Mouse (Mus musculus) layer of hippocampus, adult 9-11 months (tissue): ENCODE data around the gene Ncbp2.
"Not testable (repeated sequence)": the region's sequence is repeated elsewhere in the genome, so short reads cannot be mapped to it uniquely, and the experiment has no call there.

Source experiments
- DNase-seq: peaks from one replicate; pipeline ENCODE4 v3.0.0; 2022

The Ncbp2 gene

DNA sequence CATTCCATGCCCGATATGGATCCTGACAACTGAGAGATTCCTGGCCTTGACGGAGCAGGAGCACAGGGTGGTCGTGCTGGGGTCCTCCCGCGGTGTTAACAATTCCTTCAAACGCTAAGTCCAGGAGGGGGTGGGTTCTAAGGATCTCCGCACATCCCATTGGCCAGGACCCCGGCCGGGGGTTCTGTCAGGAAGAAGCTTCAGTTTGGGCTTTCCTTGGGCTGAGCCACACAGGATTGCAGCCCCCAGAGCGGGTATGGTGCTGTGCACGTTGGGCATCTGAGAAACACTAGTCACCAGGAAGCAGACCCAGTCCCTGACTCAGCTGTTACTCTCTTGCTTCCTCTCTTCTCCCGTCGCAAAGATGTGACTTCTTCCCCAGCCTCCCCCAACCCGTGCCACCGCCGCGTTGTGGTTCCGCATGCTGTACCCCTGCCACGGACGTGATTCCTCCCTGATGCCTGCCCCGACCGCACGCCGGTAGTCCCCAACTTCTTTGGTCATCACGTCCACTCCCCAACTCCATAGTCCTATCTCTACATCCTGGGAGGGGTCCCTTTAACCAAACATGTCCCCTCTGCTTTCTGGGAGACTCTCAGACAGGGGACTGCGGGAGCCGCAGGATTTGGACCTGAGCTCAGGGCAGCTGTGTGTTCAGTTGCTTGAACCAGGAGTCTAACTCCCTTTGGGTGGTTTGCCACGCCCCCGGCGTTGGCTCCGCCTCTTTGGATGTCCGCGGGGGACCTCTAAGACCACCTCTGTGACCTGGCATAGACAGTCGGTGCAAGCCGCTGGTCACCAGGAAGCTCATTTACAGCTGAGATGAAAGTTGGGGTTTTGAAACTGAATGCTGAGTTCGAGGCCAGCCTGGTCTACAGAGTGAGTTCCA is 13.0 kb upstream of the Ncbp2 start:
- DNase-seq: no peak

DNA sequence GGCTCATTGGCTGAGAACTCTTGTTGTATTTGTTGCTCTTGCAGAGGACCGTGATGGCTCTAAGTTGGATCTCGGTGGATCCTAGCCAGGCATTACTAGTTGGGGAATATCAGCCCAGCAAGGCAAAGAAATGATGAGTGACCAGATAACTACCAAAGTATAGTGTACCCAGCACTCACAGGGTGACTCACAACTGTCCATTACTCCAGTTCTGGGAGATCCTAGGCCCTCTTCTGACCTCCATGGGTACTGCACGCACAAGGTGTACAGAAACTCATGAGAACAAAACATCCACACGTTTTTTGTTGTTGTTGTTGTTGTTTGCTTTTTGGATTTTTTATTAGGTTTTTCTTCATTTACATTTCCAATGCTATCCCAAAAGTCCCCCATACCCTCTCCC is 11.7 kb upstream of the Ncbp2 start:
- DNase-seq: no peak

DNA sequence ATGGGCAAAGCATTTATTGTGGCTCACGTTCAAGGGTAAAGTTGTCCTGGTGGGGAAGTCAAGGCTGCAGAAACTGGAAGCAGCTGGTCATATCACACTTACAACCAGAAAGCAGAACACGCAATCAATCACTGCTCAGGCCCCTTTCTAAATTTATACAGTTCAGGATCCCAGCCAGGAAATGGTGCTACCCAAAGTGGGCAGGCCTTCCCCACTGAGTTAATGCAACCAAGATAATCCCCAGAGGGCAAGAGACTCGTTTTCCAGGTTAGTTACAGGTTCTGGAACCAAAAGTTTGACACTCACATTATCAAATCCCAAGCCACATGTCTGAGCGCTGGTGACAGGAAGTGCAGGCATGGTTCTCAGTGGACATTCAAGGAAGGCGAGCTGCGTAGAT is 9.5 kb upstream of the Ncbp2 start:
- no peak for DNase-seq

DNA sequence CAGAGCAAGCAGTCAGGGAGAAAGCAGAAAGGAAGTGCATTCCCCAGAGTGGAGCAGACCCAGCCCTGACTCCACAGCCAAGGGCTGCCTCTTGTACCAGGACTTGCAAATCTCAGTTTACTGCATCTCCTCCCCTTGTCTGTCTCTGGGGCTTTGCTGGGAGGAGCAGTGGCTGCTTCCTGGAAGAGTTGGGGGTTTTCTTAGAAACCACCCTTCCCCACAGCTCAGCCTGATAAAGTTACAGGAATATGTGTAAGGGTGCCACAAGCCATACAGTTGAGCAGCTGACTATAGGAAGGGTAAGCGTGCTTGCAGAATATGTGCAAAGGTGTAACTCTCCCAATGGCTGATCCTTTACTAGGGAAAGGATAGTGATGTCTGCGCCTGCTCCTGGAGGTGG is 7.7 kb upstream of the Ncbp2 start:
- no peak for DNase-seq

DNA sequence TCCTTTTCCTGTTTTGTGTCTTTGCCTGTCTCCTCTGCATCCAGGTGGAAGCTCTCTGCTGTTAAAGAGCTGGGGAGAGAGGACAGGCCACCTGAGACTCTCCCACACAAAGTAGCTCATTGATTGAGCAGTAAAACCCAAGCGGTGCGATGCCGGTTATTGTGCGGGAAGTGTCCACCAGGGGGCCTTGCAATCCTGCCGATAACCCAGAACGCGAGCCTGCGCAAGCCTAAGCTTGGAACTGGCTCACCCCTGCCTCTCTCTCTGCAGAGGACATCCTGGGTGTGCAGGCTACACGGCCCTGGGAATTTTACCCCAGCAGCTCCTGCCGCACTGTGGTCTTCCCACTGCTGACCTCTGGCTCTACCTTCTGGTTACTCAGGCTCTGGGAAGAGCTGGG is 4.3 kb upstream of the Ncbp2 start:
- DNase-seq: peak; percentile 79

DNA sequence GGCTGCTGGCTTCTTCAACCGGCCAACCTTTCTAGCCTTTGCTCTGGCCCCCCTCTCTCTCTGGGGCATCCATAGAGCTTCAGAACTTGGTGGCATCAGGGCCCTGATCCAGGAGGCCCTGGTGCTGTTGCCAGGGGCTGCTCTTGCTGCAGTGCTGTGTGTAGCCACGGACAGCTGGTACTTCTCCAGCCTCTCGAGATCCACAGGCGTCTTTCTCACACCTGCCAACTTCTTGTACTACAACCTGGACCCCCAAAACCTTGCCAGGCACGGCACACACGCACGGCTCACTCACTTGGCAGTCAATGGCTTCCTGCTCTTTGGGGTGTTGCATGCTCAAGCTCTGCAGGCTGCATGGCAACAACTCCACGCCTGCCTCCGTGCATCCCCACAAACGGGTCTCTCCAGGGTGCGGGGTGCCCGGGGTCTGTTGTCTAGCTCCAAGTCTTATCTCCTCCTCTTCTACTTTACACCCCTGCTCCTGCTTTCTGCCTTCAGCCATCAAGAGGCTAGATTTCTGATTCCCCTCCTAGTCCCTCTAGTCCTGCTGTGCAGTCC is 3.5 kb upstream of the Ncbp2 start:
- peak; percentile 30 for DNase-seq

DNA sequence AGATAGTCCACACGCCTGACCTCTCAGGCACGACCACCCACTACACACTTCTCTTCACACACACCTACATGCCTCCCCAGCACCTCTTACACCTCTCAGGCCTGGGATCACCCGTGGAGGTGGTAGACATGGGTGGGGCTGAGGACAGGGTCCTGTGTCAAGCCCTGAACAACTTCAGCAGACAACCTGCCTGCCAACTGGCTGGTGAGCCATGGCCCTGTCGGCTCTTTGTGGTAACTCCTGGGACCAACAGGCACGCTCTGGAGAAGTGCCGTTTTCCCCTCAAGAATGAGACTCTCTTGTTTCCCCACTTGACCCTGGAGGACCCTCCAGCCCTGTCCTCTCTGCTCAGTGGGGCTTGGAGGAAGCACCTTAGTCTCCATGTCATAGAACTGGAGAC is 2.9 kb upstream of the Ncbp2 start:
- DNase-seq: no peak

DNA sequence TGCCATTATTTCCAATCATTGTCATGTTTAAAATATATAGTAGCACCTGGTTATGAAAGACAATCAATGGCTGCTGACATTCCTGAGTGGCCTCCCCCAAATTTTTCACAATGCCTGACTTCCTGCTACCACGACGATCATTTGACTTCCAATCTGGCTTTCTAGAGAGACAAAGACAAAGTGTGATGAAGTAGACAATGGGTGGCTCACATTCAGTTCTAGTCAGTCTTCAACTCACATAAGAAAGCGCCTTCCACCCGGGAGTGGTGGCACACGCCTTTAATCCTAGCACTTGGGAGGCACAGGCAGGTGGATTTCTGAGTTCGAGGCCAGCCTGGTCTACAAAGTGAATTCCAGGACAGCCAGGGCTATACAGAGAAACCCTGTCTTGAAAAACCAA is 2.3 kb upstream of the Ncbp2 start:
- not testable (repeated sequence) for DNase-seq

DNA sequence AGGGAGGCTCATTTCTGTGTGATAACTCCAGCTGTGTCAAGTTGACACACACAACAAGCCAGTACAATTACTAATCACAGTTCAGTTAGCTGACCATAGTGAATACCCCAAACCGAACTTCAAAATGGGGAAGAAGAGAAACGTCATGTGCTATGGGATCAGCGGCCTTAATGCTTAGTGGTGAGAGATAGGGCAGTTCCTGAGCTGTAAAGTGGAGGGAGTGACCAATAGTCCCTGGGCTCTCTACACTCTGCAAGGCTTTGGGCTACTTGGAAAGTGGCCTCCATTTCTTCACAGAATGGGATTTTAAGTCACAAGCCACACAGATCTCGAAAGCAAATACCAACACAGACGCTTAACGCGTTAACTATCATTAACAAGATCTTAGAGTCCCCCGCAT is 980 bp upstream of the Ncbp2 start:
- no peak for DNase-seq

DNA sequence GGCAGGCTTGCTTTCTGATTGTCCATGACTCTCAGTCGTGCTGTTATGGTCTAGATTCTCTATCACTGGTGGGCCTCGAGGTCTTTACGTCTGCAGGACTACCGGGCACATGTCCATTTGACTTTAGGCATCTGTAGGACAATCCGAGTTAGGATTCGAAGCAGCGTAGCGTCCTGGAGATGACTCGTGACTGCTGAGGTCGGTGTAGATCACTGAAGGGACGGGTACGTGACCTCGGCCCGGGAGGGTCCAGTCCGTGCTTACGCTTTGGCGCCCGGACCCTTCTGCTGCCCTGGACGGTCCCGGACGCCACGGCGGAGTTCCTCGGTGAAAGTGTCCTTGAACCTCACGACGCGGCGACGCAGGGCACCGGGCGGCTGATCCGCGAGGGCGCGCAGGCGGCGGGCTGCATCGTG is 404 bp upstream of the Ncbp2 start:
- DNase-seq: no peak

DNA sequence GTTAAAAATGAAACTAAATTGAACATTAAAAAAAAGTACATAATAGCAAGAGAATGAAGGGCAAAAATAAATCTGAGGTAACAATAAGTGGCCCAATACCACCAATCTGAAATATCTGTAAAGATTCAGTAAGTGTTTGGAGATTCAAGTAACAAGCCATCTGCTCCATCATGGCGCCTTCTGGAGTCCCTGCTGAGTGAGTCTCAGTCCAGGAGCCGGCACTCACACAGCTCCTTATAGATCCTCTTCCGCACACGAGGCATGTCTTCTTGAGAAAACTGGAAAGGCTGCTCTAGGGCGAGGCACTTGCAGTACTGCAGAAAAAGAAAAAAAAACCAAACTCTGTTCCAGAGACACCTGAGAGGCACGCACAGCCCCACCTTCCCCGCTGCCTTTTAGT is 14.9 kb downstream of the Ncbp2 start:
- DNase-seq: peak; percentile 59

DNA sequence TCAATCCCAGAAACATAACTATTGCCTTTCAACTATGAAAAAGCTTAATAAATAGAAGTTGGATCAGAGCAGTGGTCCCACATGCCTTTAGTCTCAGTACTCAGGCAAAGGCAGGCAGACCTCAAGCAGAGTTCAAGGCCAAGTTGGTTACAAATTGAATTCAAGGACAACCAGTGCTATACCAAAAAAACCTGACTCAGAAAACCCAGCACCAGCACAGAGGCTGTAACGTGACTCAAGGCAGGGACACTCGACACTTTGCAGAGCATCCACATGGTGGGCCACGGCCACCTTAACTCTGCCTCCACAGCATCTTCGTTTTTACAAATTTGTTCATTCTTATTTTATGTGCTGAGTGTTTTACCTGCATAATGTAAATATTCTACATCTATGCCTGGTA is 26.9 kb downstream of the Ncbp2 start:
- DNase-seq: no peak

DNA sequence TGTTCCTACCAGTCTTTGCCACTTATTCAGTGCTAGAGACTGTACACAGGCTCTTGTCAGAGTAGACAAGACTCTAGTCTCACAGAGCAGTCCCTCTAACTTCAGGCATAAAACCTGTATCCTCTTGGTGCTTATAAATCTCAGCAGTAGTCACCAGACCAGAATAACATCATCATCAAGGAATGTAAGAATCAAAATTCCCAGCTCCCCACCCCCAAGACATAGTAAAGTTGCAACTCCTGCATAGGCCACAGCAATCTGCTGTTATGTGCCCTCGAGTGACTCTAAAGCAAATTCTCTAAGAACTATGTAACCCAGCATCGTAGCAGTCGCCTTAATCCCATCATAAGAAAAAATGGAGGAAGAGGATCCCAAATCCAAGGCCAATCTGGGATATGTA is 31.2 kb downstream of the Ncbp2 start:
- no peak for DNase-seq

DNA sequence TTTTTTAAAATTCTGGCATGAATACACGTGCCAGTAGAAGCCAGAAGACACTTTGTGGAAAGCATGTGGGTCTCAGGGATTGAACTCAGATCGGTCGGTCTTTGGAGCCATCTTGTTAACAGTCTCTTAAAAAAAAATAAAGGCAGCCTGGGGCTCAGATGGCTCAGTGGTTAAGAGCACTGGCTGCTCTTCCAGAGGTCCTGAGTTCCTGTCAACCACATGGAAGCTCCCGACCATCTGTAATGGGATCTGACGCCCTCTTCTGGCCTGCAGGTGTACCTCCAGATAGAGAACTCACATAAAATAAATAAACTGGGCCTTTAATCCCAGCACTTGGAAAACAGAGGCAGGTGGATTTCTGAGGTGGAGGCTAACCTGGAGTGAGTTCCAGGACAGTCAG is 32.6 kb downstream of the Ncbp2 start:
- DNase-seq: no peak

DNA sequence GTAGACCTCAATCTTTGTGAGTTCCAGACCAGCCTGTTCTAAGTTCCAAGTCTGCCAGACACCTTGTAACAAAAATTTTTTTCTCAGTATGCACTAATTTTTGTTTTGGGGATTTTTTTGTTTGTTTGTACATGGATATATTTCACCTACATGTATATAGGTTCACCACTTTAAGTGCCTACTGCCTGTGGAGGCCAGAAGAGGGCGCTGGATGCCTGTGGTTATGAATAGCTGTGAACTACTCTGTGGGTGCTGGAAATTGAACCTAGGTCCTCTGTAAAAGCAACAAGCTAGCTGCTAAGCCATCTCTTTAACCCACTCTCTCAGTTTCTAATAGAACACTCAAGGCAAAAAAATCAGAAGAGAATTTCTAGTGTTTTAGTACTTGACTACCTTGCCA is 43.7 kb downstream of the Ncbp2 start:
- no peak for DNase-seq

DNA sequence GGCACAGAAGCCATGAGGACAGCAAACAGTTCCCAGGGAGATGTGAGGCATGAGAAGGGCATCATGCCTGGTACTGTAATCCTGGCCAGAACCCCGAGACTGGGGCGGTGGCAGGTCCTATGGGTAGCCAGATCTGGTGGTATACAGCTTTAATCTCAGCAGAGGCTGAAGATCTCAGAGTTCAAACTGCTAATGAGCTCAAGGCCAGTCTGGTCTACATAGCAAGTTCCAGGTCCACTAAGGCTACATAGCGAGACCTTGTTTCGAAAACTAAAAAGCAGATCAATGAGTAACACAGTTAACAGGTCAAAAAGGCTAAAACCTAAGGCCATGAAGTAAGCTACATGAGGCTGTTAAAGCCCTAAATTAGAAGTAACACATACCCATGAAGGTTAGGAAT is 44.9 kb downstream of the Ncbp2 start:
- DNase-seq: no peak

DNA sequence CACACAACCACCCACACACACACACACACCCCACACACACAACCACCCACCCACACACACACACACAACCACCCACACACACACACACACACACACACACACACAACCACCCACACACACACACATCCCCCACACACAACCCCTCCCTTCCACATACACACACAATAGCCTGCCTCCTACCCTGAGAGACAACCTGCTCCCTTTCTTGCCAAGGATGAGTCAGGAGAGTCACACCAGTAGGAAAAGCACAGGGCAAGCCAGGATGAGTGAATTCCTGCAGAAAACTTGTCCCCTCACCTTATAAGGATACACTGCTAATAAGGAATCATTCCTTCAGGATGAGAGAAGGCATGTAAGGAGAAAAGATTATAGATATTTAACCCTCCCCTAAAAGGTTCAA is 45.6 kb downstream of the Ncbp2 start:
- DNase-seq: no peak

DNA sequence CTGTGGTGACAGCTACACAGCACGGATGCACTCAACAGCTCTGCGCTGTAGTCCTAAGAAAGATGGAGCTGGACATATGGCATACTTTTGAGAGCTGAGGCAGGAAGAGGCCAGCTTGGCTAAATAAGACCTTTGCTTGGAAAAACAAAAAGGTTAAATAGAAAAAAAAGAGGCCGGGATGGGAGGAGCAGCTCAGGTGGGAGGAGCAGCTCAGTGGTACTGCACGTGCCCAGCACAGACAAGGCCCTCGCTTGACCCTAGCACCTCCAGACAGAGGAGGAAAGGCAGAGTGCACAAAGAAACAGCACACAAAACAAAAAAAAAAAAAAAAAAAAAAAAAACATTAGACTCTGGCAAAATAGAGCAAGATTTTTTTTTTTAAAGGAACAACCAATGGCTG is 48.1 kb downstream of the Ncbp2 start:
- no peak for DNase-seq

DNA sequence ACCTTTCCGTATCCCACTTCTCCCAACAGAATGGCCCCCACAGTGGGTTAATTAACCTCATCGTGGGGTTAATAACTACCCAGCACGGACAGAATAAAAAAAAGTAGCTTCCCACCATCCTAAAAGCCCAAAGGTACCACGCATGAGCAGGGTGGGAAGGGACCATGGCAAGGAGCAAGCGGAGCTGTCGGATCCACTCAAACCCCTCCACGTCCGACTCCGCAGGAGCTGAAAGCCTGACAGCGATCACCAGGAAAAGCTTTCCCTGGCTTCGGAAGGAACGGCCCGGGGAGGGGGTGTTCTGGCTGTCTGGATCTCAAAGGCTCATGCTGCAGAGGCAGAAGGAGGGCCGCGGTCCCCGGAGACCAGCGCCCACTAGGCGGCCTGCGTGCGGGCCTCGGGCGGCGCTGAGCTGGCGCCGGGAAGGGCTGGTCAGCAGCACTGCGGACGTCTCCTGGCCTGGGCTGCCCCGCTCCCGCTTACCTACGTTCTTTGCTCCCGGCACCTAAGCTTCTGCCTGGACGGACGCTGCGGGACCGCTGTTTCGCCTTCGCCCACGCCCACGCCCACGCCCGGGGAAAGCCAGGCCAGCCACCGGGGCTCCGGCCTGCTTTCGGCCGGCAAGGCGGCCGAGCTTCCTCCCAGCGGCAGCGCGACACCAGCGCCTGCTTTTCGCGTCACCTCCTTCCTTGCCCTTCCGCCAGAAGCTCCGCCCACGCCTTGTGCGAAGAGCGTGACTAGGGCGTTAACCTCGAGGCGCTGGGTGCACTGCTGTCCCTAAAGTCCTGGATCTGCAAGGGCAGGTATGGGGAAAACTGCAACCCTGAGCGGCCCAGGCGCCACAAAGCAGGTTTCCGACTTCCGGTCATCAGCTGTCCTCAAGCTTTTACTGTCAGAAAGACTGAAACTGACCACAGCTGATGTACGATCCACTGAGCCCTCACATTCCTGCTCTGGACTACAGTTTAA is 54.5 kb downstream of the Ncbp2 start, which contains the start of gene Senp5:
TSS of gene Senp5 (minus strand) at position 779 of the 969 bp plus-strand sequence.
- DNase-seq: peak; percentile 93

DNA sequence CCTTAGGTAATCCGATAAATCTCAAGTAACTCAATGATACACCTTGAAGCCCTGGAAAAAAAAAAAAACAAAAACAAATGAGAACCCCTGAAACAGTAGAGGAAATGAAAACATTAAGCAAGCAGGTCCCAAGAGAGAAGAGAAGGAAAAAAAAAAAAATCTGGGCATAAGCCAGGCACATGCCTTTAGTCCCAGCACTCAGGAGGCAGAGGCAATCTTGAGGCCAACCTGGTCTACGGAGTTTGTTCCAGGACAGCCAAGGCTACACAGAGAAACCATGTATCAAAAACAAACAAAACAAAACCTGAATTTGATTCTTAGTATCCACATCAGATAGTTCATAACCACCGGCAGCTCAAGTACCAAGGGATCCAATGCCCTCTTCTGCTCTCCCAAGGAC is 56.4 kb downstream of the Ncbp2 start:
- DNase-seq: no peak

DNA sequence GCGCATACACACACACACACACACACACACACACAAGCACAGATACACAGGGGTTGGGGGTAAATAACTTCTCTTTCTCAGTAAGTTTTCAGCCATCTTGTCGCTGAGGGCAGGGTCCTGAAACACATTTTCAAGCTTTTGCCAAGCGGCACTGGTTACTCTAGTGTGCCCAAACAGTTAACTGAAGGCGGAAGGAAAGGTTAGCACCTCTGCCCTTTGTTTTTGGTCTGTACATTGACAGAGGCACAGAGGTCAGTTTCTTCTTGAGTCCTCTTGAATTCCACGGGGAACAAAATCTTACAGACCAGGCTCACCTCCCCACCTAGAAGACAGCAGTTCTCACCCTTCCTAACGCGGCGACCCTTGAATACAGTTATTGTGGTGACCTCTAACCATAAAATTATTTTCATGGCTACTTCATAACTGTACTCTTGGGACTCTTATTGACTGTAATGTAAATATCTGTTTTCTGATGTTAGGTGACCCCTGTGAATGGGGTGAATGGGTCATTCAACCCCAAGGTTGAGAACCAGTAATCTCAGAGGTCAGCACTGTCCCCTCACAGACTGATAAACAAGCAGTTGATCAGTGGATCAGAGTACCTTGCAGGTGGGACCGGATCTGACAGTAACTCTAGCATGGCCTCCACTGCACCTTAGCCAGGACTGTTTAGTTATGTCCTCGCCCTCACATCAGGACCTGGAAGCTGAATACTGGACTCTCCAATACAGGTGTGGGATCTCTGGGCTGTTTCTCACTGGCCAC is 60.4 kb downstream of the Ncbp2 start:
- no peak for DNase-seq

DNA sequence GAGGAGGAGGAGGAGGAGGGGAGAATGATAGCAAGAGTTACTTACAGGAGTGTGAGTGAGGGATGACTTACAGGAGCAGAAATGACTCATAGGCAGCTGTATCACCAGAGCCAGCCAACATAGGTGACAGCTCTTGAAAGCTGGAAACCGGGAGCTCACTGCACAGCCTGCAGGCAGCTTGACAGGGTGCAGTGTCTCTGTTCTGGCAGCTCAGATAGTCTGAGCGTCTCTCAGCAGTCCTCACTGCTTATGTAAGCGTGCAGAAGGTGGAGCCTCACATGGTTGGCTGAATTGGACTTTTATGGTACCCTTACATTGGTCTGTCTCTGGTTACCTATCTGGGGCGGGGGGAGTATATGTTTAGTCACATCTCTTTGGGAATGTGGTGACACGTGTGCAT is 61.6 kb downstream of the Ncbp2 start:
- DNase-seq: peak; percentile 59

DNA sequence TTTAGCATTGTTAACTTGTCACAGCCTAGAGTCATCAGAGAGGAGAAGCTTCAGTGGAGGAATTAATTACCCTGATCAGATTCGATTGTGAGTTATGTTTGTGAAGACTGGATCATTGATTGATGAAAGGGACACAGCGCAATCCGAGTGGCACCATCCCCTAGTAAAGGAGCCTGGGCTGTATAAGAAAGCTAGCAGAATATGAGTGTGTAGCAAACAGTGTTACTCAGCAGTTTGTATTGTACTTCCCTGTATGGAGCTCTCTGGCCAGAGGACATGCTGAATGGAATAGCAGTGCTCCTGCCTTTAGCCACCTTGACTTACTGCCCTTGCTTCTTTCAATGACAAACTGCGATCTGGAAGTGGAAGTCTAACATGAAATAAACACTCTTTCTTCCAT is 62.0 kb downstream of the Ncbp2 start:
- no peak for DNase-seq
